Mouse (Mus musculus) lung, adult 18-20 months (tissue): ENCODE measurements at regions not wholly inside any gene's neighbourhood (a gene's known extent, or its start where the extent isn't known, plus 50 kb on each side); places are given as distances from the start of the nearest gene placed in this dataset.

Experiments
- DNase-seq, 2 experiments: peaks; one replicate each; pipeline ENCODE4 v3.0.0; 2022; ENCODE audit warnings: mixed read lengths in 2 of 2

DNA sequence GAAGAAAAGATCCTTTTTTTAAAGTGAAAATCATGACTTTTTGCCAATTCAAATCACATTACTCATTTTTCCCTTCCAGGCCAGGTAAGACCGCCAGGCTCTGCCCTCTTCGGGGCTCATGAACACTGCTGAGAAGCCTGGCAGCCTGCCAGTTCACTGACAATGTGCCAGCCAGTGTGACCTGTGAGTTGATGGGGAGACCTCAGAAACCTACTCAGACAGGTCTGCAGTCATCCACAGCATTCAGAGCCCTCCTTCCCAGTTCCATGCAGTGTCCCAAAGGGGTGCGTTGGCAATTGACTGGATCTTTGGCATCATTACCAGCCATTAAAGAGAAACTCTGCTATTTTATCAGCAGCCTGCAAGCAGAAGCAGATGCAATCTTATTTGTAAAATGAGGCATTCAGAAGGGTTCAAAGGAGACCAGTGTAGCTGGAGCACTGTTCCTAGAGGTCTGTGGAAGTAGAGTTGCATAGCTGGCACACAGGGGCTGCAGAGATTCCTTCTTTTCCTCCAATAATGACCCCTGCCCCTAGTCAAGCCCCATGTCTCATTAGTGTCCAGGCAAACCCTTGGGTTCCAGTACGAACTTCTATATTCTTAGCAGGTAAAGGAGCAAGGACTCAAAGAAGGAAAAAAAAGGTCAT, 384.4 kb downstream of the Rapgef2 start:
- DNase-seq: no peak

DNA sequence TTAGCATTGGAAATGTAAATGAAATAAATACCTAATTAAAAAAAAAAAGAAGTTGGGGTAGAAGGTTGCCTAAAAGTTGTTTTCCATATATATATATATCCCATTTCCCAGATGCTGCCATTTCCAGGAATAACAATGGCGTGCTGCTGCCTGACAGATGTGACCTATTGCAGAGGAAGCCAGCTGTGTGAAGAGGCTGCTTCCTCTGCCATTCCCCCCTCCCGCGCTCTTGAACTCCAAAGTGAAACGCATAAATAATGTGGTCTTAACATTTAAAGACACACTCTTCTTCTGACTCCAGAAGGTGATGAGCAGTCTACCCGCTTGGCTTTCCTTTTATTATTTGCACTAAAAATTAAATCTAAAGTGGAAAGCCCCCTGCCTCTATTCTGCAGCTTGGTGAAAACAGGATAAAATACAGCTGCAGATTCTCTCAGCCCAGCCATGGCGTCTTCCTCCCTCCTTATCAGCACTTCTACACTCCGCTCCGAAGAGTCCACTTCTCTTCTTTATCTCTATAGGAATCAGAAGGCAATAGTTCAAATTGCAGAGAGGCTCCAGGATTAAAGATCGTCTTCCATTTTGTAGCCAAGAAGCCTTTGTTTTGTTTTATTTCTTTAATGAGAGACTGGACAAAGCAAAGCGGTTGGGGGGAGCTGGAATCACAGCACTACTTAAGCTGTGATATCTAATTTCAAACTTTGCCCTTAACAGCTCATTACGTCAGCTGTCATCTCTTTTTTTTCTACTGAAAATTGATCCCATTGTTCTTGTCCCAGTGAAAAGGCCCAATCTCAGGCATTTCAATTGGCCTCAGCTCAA, 385.1 kb downstream of the Rapgef2 start:
- no peak for DNase-seq

DNA sequence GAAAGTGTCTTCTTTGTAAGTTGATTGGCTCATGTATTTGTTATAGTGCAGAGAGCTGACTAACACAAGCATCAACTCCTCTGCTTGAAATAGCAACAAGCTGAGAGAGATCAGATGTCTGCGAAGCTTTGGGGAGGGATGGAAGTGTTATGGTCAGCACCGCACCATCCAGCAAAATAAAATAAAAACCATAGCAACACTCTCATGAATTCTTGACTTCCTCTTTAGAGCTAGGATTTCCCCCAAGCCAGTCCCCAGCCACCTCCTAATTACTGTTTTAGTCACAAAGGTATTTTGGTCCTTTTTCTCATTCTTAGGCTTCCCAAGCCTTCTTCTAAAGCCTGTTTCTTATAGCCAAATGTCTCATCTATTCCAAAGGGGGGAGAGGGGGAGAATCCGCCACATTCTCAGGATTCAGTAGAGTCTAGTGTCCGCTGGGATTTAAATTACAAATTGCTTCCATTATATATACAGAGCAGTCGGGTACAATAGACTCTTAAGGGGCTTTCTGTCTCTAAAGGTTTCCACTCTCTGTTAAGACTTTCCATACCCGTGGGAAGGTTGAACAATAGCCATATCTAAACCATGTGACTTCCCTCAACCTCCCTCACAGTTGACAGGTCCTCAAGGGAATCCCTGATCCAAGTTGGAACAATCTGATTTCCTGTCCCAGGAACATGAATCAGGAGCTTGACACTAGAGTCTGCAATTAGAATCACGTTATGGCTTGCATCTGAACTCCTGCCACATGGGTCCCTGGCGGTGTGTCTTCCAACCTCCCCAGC, 386.7 kb downstream of the Rapgef2 start:
- no peak for DNase-seq

DNA sequence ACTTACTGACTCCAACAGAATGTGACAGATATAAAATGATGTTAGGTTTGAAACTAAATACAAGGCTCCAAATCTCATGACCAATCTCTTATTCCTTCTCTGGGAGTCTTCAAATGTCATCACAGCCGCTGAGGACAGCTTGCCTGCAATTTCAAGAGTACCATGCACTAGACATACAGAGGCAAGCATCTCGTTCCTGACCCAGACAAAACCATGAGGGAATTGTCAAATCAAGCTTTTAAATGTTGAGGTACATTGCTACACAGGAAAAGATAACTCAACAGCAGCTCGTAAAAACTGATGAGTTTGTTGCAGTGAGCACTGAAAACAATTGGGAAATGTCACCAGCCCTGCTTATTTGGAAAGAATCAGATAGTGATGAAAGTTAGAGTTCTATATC, 397.0 kb downstream of the Rapgef2 start:
- DNase-seq: no peak

DNA sequence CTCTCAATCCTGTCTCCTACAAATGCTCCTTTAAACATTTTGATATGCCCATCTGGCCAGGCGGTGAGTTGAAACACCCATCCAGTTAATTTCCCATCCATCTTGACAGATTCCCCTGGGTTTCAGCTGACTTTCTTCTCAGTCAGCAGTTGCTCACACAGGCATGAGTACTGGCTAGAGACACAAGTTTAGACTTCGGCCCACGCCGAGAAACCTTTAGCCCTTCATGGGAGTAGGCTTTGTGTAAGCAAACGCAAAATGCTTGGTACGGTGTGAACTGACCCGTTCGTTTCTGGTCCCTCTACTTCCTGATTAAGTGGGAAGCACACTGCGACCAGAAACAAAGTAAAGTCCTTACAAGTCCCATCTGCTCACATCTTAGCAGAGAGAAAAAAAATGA, 401.6 kb downstream of the Rapgef2 start:
- no peak for DNase-seq

DNA sequence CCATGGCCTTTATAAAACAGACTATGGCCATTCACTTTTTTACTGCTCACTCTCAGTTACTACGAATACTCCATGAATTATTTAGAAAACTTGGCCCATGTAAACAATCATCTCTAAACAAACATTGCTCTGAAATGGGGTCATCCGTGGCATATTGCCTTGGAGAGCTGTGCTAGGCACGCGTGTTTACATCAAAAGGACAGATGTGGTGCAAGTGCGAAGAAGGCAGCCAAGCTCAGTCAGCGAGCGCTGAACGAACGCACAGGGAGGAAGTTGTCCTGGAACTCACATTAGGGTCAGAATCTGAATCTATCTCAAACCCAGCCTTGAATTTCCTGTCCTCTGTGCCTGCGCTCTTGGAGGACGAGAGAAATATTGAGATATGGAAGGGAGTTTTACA, 402.3 kb downstream of the Rapgef2 start:
- no peak for DNase-seq

DNA sequence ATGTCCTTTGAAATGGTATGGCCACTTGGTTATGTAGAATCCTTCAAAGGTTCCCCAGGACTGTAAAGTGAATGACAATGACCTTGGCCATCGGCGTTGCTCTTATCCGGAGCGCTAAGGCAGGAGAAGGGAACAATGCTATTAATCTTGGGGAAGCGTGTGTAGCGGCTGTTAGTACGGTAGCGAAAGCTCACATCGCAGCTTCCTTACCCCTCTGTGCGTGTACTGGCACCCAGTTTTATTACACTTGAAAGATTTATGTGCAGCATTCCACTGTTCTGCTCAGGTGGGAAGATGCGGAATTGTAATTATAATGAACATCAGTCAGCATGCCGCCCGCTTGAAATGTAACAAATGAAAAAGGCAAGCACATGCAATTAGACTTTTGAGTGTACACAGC, 406.2 kb downstream of the Rapgef2 start:
- no peak for DNase-seq

DNA sequence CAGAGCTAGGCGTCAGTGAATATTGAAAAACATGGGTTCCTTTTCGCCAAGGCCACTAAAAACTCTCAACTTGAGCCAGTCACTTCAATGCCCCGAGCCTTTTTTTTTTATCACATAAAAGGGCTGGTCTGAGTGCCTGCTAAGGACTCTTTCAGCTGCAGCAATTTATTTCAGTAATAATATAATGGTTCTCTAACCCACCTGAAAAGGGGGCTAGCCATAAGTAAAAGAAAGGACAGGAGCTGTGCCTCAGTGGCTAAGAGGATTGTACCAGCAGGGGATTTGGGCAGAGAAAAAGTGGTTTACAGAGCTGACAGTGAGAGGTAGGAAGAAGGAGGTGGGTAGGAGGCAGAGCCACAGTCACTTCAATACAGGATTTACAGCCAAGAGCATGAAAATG, 409.0 kb downstream of the Rapgef2 start:
- DNase-seq: no peak

DNA sequence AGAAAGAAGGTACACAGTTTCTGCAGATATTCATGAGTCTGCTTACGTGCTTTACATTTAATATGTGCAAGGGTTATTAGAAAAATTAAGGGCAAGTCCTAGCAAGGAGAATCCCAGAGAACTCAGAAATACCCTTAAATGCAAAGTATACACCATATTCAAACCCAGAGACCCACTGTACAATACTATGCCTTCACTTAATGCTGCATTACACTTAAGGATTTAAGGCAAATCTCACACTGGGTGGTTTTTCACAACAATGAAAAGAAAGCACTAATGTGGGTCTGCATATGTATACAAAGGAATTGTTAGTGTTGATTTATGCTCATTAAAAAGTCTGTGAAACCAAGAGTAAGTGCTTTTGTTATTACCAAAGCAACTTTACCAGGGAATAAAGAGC, 419.4 kb downstream of the Rapgef2 start:
- DNase-seq: no peak

DNA sequence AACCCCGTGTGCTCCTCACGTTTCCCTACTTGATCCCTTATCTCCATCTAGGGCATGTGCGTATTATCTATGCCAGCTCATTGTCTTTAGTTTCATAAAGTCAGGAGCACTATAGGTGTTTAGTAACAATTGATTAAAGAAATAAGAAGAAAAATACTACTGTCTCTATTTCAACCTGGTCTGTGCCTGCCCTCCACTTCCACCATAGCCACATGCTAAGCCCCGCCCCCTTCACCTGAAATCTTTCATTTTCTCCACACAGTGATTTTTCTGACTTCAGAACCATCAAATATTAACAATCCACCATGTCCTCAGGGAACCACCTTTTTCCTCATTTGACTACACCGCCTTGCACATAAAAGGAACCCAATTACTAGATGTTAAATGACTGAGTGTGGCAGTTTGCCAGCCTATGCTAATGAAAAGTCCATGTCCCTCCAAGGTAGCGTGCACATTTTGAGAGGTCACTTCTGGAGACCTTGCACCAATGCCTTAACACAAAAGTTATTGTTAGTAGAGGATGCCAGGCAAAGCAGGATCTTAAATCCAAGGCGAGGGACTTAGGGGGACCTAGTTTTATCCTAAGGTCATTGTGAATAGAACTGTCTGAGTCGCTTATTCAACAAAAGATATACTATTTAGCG, 420.1 kb downstream of the Rapgef2 start:
- no peak for DNase-seq

DNA sequence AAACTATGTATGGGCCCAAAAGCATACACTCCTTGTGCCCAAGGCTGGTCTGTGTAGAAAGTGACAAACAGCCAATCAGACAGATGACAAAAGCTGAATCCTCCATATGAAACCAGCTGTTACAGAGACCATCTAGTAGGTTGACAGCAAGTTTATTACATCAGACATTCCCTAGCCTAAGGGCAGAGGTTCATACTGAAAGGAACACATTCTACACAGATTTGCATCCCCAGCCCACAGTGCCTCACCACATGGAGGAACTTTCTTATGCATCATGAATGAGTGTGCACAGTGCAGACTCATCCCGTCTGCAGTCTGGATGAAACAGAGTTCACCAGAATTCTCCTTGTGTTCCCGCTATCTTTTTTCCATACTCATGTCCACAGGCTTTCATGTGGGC, 423.3 kb downstream of the Rapgef2 start:
- no peak for DNase-seq

DNA sequence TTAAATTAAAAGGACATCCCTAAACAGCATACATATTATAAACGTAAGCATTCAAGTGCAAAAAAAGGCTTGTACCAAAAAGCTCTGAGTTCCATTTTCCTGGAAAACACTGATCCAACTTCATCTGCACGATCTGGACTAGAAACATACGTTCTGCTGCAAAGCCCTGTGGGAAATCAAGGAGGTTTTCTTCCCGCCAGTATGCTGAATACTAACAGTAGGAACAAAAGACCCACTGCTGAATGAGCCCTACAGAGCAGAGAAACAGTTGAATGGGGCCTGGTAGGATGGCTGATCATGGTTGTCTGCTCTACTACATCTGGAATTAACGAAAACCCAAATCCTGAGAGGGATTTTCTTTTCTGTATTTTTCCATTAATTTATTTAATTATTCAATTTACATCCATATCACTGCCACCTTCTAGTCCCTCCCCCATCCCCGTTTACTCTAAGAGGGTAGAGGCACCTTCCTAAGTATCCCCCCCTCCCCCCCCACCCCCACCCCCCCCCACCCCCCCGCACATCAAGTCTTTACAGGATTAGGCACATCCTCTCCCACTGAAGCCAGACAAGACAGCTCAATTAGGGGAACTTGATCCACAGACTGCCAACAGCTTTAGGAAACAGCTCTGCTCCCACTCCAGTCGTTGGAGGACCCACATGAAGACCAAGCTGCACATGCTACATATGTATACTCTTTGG, 439.5 kb downstream of the Rapgef2 start:
- no peak for DNase-seq

DNA sequence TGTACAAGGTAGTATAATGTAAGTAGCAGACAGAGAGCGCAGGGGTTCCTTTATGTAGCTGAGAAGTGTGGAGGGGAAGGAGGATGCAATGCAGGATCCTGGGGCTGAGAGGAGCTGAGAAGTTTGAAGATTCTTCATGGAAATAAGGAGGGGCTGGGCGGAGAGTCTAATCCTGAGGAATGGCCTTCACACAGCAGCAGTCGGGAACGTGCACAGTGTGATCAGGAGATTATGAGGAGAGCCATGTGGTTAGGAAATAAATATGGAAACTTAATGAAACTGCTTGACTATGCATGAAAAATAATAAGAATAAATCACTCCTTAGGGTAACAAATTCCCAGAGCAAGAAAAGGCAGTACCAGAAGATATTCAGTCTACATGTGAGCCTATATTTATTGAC, 445.1 kb downstream of the Rapgef2 start:
- DNase-seq: no peak

DNA sequence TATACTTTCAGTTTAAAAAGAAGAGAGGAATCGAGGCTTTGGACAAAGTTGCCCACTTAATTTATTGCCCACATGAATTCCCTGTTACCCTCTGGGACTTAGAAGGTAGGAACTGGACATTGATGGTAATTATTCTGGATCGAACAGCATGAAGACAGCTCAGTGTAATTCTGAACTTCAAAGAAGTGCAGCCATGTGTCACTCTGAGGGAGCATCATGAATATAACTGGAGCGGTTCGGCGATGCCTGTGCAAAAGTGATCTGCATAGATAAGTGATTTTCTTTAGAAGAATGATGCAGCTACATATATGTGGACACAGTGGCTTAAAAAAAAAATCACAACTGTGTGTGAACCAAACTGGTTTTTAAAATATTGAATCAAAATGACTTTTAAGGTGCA, 449.5 kb downstream of the Rapgef2 start:
- no peak for DNase-seq

DNA sequence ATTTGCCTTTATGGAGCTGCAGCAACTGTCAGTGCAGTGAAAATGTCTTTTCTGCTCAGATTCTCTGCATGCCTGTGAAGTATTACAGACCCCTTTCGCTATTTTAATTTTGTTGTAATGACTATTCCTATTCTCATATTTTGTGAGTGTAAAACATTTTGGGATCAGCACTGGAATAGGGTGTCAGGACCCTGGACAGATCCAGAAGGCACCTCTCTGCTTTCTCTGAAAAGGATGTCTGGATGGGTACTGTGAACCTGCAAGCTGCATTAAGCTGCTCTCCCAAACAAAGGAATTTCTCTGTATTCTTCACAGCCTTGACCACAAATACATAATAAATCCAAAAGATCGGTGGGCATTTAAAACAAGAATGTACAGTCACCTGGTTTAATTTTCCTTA, 460.8 kb downstream of the Rapgef2 start:
- DNase-seq: no peak

DNA sequence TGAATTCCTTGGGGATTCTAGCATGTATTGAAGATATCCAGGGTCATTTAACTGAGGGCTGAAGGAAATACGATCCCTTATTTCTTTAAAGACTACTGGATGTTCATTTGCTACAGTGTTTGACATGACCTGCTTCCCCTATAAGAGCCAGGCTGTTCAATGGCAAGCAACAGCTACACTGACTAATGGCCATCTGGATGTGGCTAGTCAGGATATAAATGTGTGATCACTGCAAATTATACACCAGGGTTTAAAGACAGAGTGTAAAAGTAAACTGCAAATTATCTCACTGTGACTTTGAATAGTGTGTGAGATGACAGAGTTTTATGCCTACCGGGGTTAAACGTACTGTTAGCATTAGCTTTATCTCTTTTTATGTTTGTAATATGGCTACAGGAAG, 473.9 kb downstream of the Rapgef2 start:
- no peak for DNase-seq

DNA sequence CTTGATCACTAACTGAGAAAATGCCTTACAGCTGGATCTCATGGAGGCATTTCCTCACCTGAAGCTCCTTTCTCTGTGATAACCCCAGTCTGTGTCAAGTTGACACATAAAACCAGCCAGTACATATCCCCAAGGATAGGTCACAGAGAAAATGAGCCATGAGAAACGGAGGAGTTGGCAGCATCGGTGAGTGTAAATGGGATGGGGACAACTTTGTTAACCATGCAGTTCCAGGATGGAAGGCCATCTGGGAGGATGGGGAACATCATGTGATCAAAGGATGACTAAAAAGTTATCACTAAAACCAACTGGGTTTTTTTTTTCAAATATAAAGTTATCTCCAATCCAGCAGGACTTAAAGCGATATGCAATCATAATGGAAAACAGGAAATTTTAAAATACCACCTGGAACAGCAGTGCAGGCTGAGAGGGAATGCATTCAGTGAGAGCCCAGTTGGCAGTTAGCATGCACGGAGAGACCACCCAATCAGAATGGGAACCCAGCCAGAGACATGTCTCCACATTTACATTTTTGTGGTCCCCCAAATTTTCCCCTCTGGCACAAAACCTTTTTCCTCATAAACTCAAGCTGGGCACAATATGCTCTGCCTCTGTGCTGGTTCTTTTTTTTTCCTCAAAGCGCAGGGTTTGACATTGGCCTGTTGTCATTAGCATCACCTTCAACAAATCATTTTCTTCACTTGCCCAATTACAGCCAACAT, 475.7 kb downstream of the Rapgef2 start:
- no peak for DNase-seq

DNA sequence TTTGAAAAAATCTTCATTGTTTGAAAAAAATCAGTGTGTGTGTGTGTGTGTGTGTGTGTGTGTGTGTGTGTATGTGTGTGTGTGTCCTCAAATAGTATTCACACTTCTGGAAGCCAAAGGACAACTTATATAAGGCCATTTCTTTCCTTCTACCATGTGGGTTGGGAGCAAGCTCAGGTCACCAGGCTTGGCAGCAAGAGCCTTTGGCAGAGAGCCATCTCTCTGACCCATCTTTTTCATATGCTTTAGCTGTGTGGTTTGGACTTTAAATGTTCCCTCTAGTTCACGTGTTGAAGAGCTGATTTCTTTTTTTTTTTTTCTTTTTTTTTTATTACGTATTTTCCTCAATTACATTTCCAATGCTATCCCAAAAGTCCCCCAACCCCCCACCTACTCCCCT, 483.1 kb downstream of the Rapgef2 start:
- DNase-seq: no peak

DNA sequence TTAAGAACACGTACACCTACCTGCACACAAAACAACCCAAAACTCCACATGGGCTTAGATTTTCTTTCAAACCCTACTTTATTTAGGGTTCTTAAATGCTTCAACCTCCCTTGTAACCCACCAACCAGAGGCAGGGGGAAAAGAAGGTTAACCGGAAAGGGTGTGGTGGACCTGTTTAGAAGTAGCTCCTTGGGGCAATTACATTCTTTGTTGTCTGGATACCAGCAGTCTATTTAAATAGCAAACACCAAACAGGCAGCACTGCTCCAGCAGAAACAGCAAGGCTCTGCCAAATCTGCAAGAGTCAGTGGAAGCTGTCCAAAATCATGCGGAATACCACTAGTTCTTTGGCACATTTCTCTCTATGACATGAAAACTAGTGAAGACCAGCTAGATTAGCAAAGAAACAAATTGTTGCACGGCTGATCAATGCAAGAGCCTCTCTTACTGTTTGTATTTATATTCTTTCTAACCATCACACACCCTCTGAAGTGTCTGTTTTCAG, 490.3 kb downstream of the Rapgef2 start:
- DNase-seq: no peak

DNA sequence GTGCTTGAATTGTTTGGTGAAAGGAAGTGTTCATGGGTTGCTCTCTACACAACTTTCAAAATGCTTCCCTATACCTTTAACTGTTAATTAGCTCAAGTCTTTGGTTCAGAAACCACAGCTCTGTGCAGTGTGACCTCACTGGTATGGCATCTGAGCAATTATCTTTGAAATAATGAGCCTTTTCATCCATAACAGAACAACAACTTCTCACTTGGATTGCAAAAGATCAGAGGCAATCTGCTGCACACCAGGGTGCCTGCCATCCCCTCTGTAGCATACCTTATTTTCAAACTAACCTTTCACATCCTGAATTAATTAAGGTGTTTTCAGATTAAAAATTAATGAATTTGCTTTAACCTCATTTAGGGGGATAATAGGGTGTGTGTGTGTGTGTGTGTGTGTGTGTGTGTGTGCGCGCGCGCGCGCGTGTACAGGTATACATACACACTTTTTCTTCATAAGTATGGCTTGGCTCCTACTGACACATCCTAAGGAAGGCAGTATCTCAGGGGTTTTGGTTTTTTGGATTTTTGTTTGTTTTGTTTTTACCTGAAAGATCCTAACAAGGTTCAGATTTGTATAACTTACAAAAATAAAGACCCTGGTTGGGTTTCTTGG, 493.8 kb downstream of the Rapgef2 start:
- no peak for DNase-seq

DNA sequence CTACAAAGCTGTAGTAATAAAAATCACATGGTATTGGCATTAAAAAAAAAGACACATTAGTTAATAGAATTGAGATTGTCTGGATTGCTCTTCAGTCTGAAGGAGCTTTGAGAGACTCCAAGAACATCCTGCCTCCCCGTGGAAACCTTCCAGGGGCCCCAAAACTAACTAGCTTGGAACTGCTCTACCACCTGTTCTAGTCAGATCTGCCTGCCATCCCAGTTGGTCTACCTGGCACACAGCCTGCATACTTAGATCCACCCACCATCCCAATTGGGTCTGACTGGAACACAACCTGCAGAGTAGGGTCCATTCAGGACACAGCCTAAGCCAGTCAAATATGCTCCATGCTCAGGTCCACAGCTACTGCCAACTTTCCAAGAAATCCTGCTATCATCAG, 503.6 kb downstream of the Rapgef2 start:
- no peak for DNase-seq
